Mouse (Mus musculus): ENCODE results near the gene Acrv1. TPM values are rescaled to one million over a fixed set of nuclear protein-coding genes. Genes with fewer than 3 reads are reported as not detected.

Acrv1 gene
- polyA plus RNA-seq, 1 experiment from 2014 or later, result not detected

- 9% methylated on average over 12 of the region's 12 CpGs for WGBS
- H3K4me1 ChIP-seq (replicated peaks; ENCODE audit: control insufficient read depth, insufficient read depth, low read length), result peaks cover 16% of the 10 kb centered on the region
- peaks cover 5% of the 10 kb centered on the region; the same call in 1 of the 2 replicates for H3K36me3 ChIP-seq (ENCODE audit: control insufficient read depth, insufficient read depth)
- peak within 1 kb of the TSS; percentile 79 for H3K4me3 ChIP-seq (replicated peaks; ENCODE audit: low read length)
- no peaks in the 10 kb centered on the region for H3K27me3 ChIP-seq (replicated peaks; ENCODE audit: control insufficient read depth, insufficient read depth, low read length)
- H3K9me3 ChIP-seq (ENCODE audit: control insufficient read depth, low read length), result no peaks in the 10 kb centered on the region
- H3K27ac ChIP-seq (ENCODE audit: low read length), result peak within 1 kb of the TSS; percentile 88
- no peak for ATAC-seq
- peak within 1 kb of the TSS; percentile 70 for H3K9ac ChIP-seq (replicated peaks; ENCODE audit: low read depth, low read length)
- H3K4me2 ChIP-seq (ENCODE audit: low read length), result peak within 1 kb of the TSS; percentile 98
Measured at GRCm38 (mm10) chr9:36727034-36727755, 34.2 kb downstream of the Acrv1 start, which contains the start of gene Chek1. Gene Chek1, minus strand, starts transcription at chr9:36727065.

Other genes with a start within 250 kb of the Acrv1 start
- gene Gm9513, start 217.6 kb upstream of the Acrv1 start, polyA plus RNA-seq (2015; fragmentation: Nextera tagmentation; extraction: Ambion mirVana), result not detected in 2 replicates
- gene Gm5615, start 151.3 kb upstream of the Acrv1 start, polyA plus RNA-seq (2015; fragmentation: Nextera tagmentation; extraction: Ambion mirVana), result not detected in 2 replicates
- gene Gm17689, start 110.6 kb upstream of the Acrv1 start, polyA plus RNA-seq (2015; fragmentation: Nextera tagmentation; extraction: Ambion mirVana), result not detected in 2 replicates
- not detected in 2 replicates for gene A630095E13Rik, start 49.8 kb upstream of the Acrv1 start, polyA plus RNA-seq (2015; fragmentation: Nextera tagmentation; extraction: Ambion mirVana)
- gene Chek1, start 33.8 kb downstream of the Acrv1 start, polyA plus RNA-seq (2015; fragmentation: Nextera tagmentation; extraction: Ambion mirVana), result 13.6 and 18.5 TPM in 2 replicates
- gene Stt3a, start 74.5 kb downstream of the Acrv1 start, polyA plus RNA-seq (2015; fragmentation: Nextera tagmentation; extraction: Ambion mirVana), result 104 and 108 TPM in 2 replicates
- 125 TPM in 2 replicates for gene Ei24, start 104.2 kb downstream of the Acrv1 start, polyA plus RNA-seq (2015; fragmentation: Nextera tagmentation; extraction: Ambion mirVana)
- gene Fez1, start 128.6 kb downstream of the Acrv1 start, polyA plus RNA-seq (2015; fragmentation: Nextera tagmentation; extraction: Ambion mirVana), result 715 and 751 TPM in 2 replicates